Mouse (Mus musculus) sigmoid colon, adult 10 weeks (tissue): ENCODE measurements around the gene Clip1. TPM values are rescaled to one million over a fixed set of nuclear protein-coding genes. Genes with fewer than 3 reads are reported as not detected.

ENCODE experiments used
- polyA plus RNA-seq: library from polyadenylated mRNA; stranded (reverse); fragments of 350-450 nt; fragmentation: Illumina TruSeq; extraction: RNeasy Lipid Tissue Mini Kit (QIAGEN cat#74804); gene quantifications from one replicate; pipeline ENCODE4 v1.2.3, GENCODE M21; 2014; ENCODE audit warnings: low read depth, low replicate concordance

Clip1 gene
- 45.4 TPM for polyA plus RNA-seq

GRCm38 (mm10) chr5:123684221-123685144 is at the start of gene Clip1:
TSS of gene Clip1 (minus strand) at chr5:123684618.

GRCm38 (mm10) chr5:123720328-123721311 is 36.2 kb upstream of the Clip1 start, which contains the start of gene Zcchc8:
TSS of gene Zcchc8 (minus strand) at chr5:123721100.

GRCm38 (mm10) chr5:123572357-123573186 is 111.8 kb downstream of the Clip1 start, which contains the start of gene Vps33a:
TSS of gene Vps33a (minus strand) at chr5:123573038.

Other genes with a start within 250 kb of the Clip1 start
- gene Lrrc43, start 195.3 kb downstream of the Clip1 start, polyA plus RNA-seq = not detected
- not detected for gene Il31, start 195.1 kb downstream of the Clip1 start, polyA plus RNA-seq
- gene B3gnt4, start 174.2 kb downstream of the Clip1 start, polyA plus RNA-seq = not detected
- gene Diablo, start 160.4 kb downstream of the Clip1 start, polyA plus RNA-seq = 84.9 TPM
- not detected for gene Gm49027, start 159.1 kb downstream of the Clip1 start, polyA plus RNA-seq
- 12.8 TPM for gene Vps33a, start 111.6 kb downstream of the Clip1 start, polyA plus RNA-seq
- gene Zcchc8, start 36.5 kb upstream of the Clip1 start, polyA plus RNA-seq = 147 TPM
- gene Rsrc2, start 64.8 kb upstream of the Clip1 start, polyA plus RNA-seq = 419 TPM
- gene Kntc1, start 65.1 kb upstream of the Clip1 start, polyA plus RNA-seq = 6.9 TPM
- 0.50 TPM for gene Hcar2, start 180.9 kb upstream of the Clip1 start, polyA plus RNA-seq
- gene Hcar1, start 195.4 kb upstream of the Clip1 start, polyA plus RNA-seq = 1.4 TPM
- gene Denr, start 222.6 kb upstream of the Clip1 start, polyA plus RNA-seq = 225 TPM
- gene Gm43518, start 242.8 kb upstream of the Clip1 start, polyA plus RNA-seq = not detected
- gene Ccdc62, start 246.1 kb upstream of the Clip1 start, polyA plus RNA-seq = 7.2 TPM